Mouse (Mus musculus) CD8-positive naive resting alpha-beta T cell, adult 2 months (primary cell): ENCODE data around the gene Pitpnm3.

Experiments used
- DNase-seq, 2 experiments: peaks; one replicate each; pipeline ENCODE4 v3.0.0; 2022; ENCODE audit warnings: low read depth in 2 of 2, low spot score in 2 of 2

Gene Pitpnm3

GRCm38 (mm10) chr11:72136231-72136982, 829 bp upstream of the Pitpnm3 start:
- no peak for DNase-seq

- DNase-seq, result no peak
Observed at GRCm38 (mm10) chr11:72134536-72135382, 819 bp downstream of the Pitpnm3 start.

GRCm38 (mm10) chr11:72133075-72133474, 2.5 kb downstream of the Pitpnm3 start:
- no peak for DNase-seq

DNA sequence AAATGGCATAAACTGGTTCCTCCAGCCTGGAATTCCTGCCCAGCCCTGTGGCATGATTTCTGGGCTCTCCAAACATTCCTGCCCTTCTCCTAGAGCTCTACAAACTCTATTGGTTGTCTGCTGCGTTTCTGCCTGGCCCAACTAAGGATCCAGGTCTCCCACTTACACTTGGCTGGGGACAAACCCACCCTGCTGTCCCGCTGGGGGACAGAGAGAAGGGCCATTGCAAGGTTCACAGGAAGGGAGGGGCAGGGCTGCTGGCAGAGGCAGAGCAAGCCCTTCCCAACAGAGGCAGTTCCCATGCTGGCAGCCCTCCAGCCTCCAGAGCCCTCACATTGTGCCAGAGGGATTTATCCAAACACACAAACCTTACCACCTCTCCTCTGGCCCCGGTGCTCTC, 3.3 kb downstream of the Pitpnm3 start:
- DNase-seq, result no peak

DNA sequence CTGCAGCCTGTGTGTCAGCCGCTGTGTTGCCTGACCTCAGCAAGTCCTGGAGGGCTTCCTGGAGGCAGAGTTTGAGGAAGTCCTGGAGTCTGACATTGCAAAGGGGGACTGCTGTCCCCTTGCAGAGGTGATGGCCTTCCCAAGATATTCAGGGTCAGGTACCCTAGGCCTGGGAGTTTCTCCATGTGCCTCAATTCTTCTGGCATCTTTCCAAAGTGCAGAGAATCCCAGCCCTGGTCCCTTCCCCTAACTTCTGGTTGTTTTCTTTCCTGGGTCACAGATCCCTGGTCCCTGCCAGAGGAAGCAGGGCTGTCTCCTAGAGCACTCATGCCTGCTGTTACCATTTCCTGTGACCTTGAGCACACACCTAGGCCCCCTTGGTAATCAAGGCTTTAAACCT, 3.9 kb downstream of the Pitpnm3 start:
- no peak for DNase-seq

DNA sequence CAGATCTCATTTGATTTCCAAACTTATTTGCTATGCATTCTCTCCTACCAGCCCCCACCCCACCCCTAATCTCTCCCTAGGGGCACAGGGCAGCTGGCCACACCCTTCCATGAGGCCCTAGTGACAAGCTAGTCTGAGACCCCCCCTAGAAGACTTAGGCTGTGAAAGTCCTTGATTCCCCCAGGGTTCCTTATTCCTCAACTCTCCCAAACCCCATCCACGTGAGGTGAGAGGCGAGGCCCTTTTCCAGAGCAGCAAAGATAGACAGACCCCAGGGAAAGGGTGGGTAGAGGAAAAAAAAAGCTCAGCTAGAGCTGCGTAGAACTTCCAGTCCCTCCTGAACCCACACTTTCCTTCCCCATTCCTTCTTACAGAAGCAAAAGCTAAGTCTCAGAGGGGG, 4.7 kb downstream of the Pitpnm3 start:
- DNase-seq, result no peak

- DNase-seq, result no peak
Observed at GRCm38 (mm10) chr11:72130472-72130871, 5.1 kb downstream of the Pitpnm3 start.

GRCm38 (mm10) chr11:72130021-72130420, 5.6 kb downstream of the Pitpnm3 start:
- DNase-seq, result no peak

DNA sequence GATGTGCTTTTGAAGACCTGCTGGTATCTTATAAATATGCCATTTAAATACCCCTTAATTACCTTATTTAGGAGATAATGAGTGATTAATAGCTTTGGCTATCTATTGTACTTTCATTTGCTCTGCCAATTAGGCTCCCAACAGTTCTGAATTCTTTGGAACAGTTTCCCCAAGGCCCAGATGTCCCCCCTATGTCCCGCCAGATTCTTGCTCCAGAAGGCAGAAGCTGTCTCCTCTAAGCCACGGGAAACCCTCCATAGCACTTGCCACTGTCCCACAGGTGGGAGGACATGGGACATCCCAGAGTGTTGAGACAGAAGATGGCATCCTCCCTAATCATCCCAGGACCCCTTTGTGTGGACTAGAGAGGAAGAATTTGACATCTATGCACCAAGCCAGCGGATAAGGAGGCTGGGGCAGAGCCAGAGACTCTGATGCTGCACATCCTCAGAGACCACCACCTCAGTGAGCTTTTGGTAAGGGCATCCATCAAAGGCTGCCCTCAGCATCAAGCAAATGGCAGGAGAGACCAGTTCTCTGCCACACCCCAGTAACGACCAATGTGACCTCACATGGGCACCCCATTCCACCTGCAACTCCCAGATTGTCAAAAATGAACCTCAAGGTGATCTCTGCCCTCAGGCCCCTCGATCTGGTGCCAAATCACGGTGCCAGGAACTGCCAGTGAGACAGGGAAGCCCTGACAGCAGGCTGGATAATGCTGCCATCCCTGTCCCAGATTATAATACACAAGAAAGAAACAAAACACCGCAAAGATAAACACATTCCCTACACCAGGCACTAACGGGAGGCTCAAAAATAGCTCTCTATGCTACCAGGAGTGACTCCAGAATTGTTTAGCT, 6.3 kb downstream of the Pitpnm3 start:
- no peak for DNase-seq

GRCm38 (mm10) chr11:72127450-72128189, 8.0 kb downstream of the Pitpnm3 start:
- no peak for DNase-seq

DNA sequence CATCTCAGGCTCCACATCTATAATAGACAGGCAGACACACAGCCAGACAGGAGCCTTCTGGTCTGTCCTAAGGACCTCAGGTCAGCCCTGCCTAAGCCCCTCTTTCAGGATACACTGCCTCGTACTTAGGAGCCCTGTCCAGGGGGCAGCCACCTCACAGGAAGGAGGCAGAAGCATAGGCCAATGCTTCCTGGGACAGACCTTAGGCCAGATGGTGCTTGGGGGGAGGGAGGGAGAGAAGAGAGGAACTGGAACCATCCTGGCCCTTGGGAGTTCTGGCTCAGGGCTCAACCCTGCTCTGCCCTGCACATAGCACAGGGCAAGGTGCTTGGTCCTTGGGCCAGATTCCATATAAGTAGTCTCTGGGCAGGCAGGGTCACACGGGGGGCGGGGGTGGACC, 9.8 kb downstream of the Pitpnm3 start:
- no peak for DNase-seq

GRCm38 (mm10) chr11:72123531-72123930, 12.0 kb downstream of the Pitpnm3 start:
- no peak for DNase-seq

DNA sequence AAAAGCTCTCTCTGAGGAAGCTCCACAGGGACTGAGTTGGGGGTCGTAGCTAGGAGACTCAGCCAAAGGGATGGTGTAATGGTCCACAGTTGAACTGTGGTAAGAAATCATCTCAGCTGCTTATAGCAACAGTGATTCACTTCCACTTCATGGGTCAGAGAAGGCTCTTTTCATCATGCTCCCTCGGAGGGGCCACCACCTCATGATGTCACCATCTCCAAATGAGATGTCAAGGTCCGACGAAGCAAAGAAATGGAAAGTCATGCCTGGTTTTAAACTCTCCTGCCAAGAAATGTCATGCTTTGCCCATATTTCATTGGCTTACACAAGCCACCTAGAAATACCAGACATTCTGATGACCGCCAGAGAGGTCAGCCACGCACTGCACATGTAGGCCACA, 15.2 kb downstream of the Pitpnm3 start:
- no peak for DNase-seq

GRCm38 (mm10) chr11:72118630-72119029, 16.9 kb downstream of the Pitpnm3 start:
- DNase-seq, result no peak

DNA sequence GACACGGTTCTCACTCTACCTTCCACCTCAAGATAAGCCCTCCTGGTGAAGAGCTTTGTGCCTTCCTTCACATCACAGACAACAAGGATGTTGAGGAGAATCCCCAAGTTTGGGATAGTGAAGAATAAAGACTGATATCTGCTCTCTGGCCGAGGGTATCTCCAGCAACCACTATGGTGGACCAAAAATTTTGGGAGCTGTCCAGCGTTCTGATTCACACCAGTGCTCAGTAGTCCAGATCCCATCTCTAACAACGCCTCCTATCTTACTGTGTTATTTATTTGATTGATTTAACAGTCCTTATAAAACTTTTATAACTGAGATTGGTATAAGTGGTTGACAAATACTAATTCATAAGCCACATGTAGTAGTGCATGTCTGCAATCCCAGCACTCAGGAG, 22.3 kb downstream of the Pitpnm3 start:
- DNase-seq, result no peak

DNA sequence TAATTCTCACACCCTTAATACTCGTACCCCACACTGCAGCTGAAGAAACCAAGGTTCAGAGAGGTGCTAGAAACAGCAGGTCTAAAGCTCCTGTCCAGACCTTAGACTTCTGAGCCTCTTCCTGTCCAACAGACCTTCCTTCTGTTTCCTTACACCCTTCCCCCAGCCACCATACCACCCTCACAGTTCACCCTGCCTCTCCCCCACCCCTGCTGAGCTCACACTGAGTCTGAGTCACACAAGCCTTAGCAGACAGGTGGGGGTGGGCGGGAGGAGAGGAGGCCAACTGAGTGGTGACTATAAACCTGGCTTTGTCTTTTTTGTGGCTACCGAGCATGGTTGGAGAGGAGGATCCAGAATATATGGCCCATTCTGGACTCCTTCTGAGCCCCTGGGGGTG, 24.9 kb downstream of the Pitpnm3 start:
- DNase-seq, result no peak

DNA sequence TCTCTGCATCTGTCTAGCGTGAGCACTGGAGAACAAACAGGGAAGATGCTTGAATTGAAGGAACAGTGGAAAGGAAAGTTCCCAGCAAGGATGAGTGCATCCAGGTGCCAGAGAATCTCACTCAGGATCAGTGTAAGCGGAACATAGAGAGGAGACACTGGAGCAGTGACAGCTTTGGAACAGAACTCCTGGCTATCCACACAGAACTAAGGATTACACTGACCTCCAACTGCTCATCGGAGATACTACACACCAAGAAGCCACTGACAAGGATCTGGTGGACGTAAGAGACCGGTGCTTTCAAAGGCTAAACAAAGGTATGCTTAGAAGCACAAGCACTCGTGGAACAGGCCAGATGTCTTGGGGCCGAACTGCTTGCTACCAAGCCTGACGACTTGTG, 31.4 kb downstream of the Pitpnm3 start:
- DNase-seq, result no peak

GRCm38 (mm10) chr11:72103530-72103929, 32.0 kb downstream of the Pitpnm3 start:
- no peak for DNase-seq

DNA sequence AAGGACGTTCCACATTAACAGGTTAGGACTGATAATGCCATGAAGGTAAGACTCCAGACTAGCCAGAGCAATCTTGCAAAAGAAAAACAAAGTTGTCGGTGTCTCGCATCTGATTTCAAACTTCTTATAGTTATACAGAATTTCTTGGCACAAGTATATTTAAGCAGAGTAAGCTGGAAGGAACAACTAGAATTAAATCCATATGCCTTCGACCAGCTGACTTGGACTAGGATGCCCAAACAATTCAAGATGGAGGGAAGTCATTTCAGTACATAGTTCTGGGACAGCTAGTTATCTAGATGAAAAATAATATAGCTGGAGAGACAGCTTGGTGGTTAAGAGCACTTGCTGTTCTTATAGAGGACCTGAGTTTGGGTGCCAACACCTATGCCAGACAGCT, 34.6 kb downstream of the Pitpnm3 start:
- no peak for DNase-seq

DNA sequence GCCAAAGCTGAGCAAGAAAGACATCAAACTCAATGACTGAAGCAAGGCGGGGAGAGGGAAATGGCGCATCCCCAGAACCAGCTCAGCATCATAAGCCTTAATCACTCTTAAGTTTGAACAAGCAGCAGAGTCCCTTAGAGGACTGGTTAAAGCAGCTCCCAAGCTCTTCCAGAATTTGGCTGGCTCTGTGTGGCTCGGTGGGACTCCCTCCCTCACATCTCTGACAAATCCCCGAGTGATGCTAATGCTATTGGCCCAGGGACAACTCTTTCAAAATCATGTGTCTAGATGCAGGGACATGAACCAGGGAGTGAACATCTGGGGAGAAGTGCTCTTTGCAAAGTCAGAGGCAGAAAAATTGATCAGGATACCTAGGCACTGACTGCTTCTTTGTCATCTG, 36.4 kb downstream of the Pitpnm3 start:
- no peak for DNase-seq

GRCm38 (mm10) chr11:72098027-72098426, 37.6 kb downstream of the Pitpnm3 start:
- no peak for DNase-seq
